ENCODE assay signal across 10 mouse cellular contexts in the genomic region with DNA sequence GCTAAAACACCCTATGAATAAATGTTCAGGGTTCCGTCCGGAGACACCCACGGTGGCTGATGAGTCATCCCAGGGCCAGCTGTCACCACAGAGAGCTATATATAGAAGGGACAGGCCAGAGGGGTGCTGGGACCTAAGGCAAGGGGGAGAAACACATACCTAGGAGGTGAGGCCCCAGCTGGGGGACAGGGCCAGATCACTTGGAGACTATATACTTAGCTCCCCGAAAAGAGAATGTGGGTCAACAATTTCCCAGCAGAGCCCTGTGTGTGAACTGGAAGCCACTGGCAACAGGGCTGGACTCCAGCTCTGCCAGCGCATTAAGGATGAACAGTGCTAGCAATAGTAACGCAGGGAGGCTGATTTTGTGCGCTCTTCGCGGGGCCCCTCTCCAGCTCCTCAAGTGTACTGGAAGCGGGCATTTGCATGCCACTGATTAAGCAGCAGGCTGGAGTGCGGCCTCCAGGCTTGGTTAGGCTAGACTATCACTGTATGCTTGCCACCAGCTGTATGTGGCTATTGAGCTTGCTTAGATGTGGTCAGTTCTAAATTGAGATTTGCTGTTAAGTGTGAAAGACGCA.
DNase-seq lines count a peak whose midpoint lies in the region; ATAC-seq lines count a peak whose summit lies in the region.
"Had no signal": no experiment of that assay in that cellular context is flagged by ENCODE, and none has a peak within 500 bp of the region (broad histone marks: within the 10 kb centered on the region; RNA-seq: fewer than 3 reads in every experiment).

No protein-coding gene starts in this region.

- H3K9ac ChIP-seq in embryonic facial prominence, embryonic 14.5 days (ENCODE audit: low read depth, low read length) = no peak overlapping the region
- no peak overlapping the region for H3K9ac ChIP-seq in heart, embryonic 12.5 days
- H3K9ac ChIP-seq in liver, embryonic 12.5 days = no peak overlapping the region
- H3K9ac ChIP-seq: embryonic facial prominence, embryonic 15.5 days; limb, embryonic 13.5 days had no signal

- H3K9me3 ChIP-seq in embryonic facial prominence, embryonic 14.5 days (ENCODE audit: control insufficient read depth, low read length) = no peaks in the 10 kb centered on the region
- H3K9me3 ChIP-seq in embryonic facial prominence, embryonic 10.5 days = no peaks in the 10 kb centered on the region
- no peaks in the 10 kb centered on the region for H3K9me3 ChIP-seq in heart, embryonic 12.5 days (replicated peaks)
- no peaks in the 10 kb centered on the region for H3K9me3 ChIP-seq in liver, embryonic 12.5 days (replicated peaks)
- H3K9me3 ChIP-seq: embryonic facial prominence, embryonic 15.5 days; limb, embryonic 13.5 days had no signal

- no peak for DNase-seq in embryonic facial prominence, embryonic 14.5 days (ENCODE audit: low spot score)
- no peak for DNase-seq in embryonic facial prominence, embryonic 10.5 days (ENCODE audit: low spot score)
- DNase-seq in 3T3-L1 (ENCODE audit: low read depth, low spot score) = peak; percentile 60
- DNase-seq in cerebellum, adult 11 months = peak; percentile 19
- DNase-seq in lung, postnatal 36 days = peak; percentile 24
- DNase-seq in urinary bladder, postnatal 10 days (ENCODE audit: low spot score) = no peak

- no peak overlapping the region for H3K4me3 ChIP-seq in embryonic facial prominence, embryonic 14.5 days (ENCODE audit: low read depth, low read length)
- no peak overlapping the region for H3K4me3 ChIP-seq in embryonic facial prominence, embryonic 10.5 days
- H3K4me3 ChIP-seq in heart, embryonic 12.5 days = no peak overlapping the region
- H3K4me3 ChIP-seq in liver, embryonic 12.5 days = no peak overlapping the region
- H3K4me3 ChIP-seq: embryonic facial prominence, embryonic 15.5 days; limb, embryonic 13.5 days had no signal

- H3K27me3 ChIP-seq in embryonic facial prominence, embryonic 14.5 days (replicated peaks; ENCODE audit: control insufficient read depth, insufficient read depth, low read length) = peaks cover 4% of the 10 kb centered on the region; the same call in 1 of the 2 replicates
- H3K27me3 ChIP-seq in embryonic facial prominence, embryonic 10.5 days (replicated peaks; ENCODE audit: low read depth, poor library complexity, severe bottlenecking) = peaks cover 84% of the 10 kb centered on the region
- H3K27me3 ChIP-seq in heart, embryonic 12.5 days (replicated peaks) = peaks cover 12% of the 10 kb centered on the region; the same call in 1 of the 2 replicates
- peaks cover 5% of the 10 kb centered on the region; the same call in 1 of the 2 replicates for H3K27me3 ChIP-seq in liver, embryonic 12.5 days (replicated peaks)
- H3K27me3 ChIP-seq: embryonic facial prominence, embryonic 15.5 days had no signal

- 0 out of 2 replicates have a peak overlapping the region, but pooled peaks have one; percentile 10 for H3K27ac ChIP-seq in embryonic facial prominence, embryonic 14.5 days (replicated peaks; ENCODE audit: low read depth, low read length)
- no peak overlapping the region for H3K27ac ChIP-seq in embryonic facial prominence, embryonic 10.5 days (replicated peaks)
- H3K27ac ChIP-seq in heart, embryonic 12.5 days (ENCODE audit: poor library complexity, severe bottlenecking) = peak overlapping the region; percentile 83
- no peak overlapping the region for H3K27ac ChIP-seq in liver, embryonic 12.5 days
- H3K27ac ChIP-seq: embryonic facial prominence, embryonic 15.5 days; limb, embryonic 13.5 days had no signal

- H3K4me2 ChIP-seq in embryonic facial prominence, embryonic 14.5 days (ENCODE audit: low read depth, low read length) = no peak overlapping the region
- peak overlapping the region; percentile 24 for H3K4me2 ChIP-seq in heart, embryonic 12.5 days
- H3K4me2 ChIP-seq in liver, embryonic 12.5 days = no peak overlapping the region
- H3K4me2 ChIP-seq: embryonic facial prominence, embryonic 15.5 days; limb, embryonic 13.5 days had no signal

- H3K4me1 ChIP-seq in embryonic facial prominence, embryonic 14.5 days (ENCODE audit: control insufficient read depth, insufficient read depth, low read length) = peaks cover 7% of the 10 kb centered on the region; the same call in 1 of the 2 replicates
- H3K4me1 ChIP-seq in embryonic facial prominence, embryonic 10.5 days = peaks cover 13% of the 10 kb centered on the region
- H3K4me1 ChIP-seq in heart, embryonic 12.5 days (replicated peaks) = peaks cover 34% of the 10 kb centered on the region
- H3K4me1 ChIP-seq in liver, embryonic 12.5 days = 0 out of 2 replicates have a peak, but pooled peaks cover 4% of the 10 kb centered on the region

- ATAC-seq in embryonic facial prominence, embryonic 14.5 days (ENCODE audit: low read depth) = no peak
- 0 out of 2 replicates have a peak, but pooled peaks have one; percentile 33 for ATAC-seq in heart, embryonic 12.5 days (ENCODE audit: insufficient number of reproducible peaks, low FRiP score)
- ATAC-seq in liver, embryonic 12.5 days = no peak

- 58% methylated on average over 12 of the region's 12 CpGs for WGBS in embryonic facial prominence, embryonic 14.5 days
- WGBS in embryonic facial prominence, embryonic 10.5 days = 67% methylated on average over 12 of the region's 12 CpGs
- 42% methylated on average over 12 of the region's 12 CpGs for WGBS in heart, embryonic 12.5 days
- WGBS in liver, embryonic 12.5 days (ENCODE audit: insufficient replicate concordance) = 39% methylated on average over 12 of the region's 12 CpGs

- no peaks in the 10 kb centered on the region for H3K36me3 ChIP-seq in embryonic facial prominence, embryonic 14.5 days (ENCODE audit: control insufficient read depth, insufficient read depth, low read length)
- H3K36me3 ChIP-seq in embryonic facial prominence, embryonic 10.5 days (replicated peaks) = no peaks in the 10 kb centered on the region
- H3K36me3 ChIP-seq in heart, embryonic 12.5 days = no peaks in the 10 kb centered on the region
- no peaks in the 10 kb centered on the region for H3K36me3 ChIP-seq in liver, embryonic 12.5 days
- H3K36me3 ChIP-seq: embryonic facial prominence, embryonic 15.5 days; limb, embryonic 13.5 days had no signal

Comparison
In these comparisons a context has a peak if more than half of its experiments do, and no peak if none do; other contexts are left out.
1. H3K27ac ChIP-seq: peak in embryonic facial prominence, embryonic 14.5 days (single experiment) and heart, embryonic 12.5 days (single experiment); none in embryonic facial prominence, embryonic 10.5 days (single experiment) and liver, embryonic 12.5 days (single experiment).
2. DNase-seq: peak in 3T3-L1 (single experiment), cerebellum, adult 11 months (single experiment) and lung, postnatal 36 days (single experiment); none in embryonic facial prominence, embryonic 14.5 days (single experiment), embryonic facial prominence, embryonic 10.5 days (single experiment) and urinary bladder, postnatal 10 days (single experiment).